Mouse (Mus musculus): ENCODE measurements around the gene Lrch1.

The Lrch1 gene

DNA sequence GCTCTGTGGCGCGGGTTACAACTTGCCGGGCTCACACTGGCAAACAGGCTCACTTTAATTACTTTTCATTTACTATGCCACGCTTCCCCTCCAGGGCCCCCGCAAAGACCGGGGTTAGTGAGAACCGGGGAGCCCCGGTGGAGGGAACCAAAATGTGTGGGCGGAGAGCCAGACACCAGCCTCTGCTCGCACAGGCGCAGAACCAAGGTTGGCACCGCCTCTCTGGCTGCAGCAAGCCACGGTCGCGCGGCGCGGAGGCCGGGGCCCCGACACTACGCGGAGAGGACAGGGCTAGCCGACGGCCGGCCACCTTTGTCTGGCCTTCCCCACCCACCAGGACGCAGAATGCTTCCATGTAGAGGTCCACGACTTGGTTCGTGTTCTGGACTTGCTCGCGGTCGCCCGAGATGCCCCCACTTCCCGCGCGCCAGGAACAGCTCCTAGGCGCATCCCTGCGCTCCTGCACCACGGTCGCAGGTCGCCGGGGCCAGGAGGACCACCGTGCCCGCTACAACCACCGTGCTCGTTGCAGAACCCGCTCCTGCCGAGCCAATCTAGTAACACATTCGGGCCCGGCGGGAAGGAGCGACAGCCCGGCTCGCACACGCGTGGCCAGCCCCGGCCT lies 813 bp downstream of the Lrch1 start:
- DNase-seq (ENCODE audit: low spot score) = peak; percentile 59

DNA sequence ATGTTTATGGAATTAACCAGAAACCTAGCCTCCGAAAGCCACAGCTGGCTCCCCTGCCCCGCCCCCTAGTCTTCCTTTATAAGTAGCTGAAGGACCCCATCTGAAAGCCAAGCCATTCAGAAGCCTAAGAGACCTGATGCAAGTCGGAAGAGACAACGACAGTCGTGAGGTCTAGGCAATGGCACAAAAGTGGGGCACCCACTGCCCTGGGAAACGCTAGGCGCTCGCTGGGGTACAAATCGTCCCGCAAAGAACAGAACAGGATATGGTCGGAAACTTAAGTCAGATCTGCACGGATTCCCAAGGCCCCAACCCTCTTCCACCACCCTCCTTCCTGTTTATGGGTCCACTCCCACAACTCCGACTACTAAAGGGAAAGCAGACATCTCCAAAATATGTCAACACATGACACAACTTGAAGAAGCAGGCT lies 1.3 kb downstream of the Lrch1 start:
- DNase-seq (ENCODE audit: low spot score) = no peak

DNA sequence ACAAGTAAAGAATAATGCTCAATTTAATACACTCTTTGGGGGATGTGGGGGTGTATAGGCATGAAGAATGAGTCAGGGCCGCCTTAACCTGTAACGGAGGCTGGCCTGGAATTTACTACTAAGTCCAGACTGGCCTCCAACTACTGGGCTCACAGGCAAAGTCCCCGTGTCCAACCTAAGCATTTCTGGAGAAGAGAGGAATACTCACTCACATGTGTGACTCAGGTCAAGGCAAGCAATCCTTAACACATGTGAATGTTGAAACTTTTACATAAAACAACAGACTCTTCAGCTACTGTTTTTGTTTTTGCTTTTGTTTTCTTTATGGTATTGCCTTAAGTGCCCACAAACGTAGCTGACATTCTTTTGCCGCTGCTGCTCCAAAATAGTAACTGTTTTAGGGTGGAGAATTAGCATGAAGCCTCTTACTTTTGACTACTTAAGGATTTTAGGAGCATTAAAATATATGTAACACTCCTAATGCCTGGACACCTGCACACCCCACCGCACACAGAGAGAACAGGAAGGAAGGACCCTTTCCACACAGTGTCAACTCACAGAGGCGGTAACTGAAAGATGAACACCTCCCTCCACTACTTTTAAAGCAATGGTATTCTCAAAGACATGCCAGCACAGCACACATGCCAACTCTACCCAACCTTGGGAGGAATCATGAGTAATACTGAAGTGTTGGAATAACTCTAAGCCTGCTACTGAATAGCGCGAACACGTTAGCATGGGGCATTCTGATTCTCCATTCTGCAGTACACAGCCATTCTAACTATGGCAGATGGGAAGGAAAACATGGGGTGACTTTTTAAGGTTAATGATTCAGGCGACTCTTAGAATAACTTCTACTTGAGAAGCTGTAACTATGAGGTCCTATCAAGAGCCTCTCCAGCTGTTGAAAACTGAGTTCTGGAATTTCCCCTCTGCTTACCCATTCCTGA lies 2.1 kb downstream of the Lrch1 start:
- no peak for DNase-seq (ENCODE audit: low spot score)

DNA sequence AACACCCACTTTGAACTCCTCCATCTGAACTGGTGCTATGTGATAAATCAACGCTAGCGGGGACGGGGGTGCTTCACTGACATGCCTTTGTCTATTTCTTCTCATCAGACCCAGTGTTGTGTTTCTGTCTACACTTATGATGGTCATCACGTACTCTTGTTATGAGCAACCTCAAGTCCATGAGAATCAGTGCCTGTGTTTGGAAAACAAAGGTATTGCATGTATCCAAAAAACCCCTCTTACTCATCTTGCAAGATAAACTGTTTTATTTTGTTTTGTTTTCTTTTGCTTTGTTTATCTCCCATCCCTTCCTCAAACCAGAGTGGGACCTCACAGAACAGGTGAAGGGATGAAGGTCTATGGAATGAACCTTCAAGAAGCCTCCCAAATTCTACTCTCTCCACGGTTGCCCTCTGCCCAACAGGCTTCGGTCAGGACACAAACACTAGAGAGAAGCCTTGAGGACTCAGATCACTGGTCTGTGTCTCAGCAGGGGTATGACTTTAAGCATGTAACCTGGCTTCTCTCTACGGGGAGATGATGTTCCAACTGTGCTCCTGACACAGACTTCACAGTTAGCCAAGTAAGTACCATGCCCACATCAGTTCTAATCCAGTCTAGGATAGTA lies 3.4 kb downstream of the Lrch1 start:
- no peak for DNase-seq (ENCODE audit: low spot score)

DNA sequence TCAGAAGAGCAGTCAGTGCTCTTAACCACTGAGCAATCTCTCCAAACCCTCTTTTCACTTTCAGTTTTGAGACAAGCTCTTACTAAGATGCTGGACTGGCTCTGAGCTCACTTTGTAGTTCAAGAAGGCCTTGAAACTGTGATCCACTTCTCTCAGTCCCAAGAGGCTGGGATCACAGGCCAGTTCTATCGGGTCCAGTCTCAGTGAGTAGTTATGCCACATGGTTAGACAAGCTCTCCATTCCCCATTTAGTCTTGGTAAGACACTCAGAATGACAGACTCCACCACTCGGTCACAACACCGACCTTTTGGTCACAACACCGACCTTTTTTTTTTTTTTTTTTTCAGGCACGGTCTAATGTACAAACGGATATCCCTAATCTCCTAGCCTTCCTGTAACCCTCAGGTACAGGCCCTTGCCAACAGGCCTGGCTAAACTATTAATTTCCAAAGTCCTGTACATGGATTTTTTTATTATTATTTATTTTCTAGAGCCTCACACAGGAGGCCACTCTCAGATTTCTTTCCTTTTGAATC lies 4.0 kb downstream of the Lrch1 start:
- no peak for DNase-seq (ENCODE audit: low spot score)

DNA sequence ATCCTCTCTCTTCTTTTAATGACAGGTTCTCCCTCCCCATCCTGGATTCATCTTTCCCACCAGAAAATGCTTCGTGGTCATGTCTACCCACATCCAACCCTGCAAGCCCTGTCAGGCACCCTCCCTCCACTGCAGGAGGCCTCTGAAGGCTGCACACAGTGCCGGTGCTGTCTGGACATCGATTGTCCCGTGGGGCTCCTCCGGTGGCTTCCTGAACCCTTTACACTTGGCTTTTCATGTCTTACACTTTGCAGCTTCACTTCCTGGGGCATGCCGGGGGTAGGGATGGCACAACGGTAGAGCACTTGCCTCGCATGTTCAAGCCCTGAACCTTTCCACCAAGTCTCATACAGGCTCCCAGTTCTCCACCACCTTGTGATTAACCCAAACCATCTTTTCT lies 4.7 kb downstream of the Lrch1 start:
- no peak for DNase-seq (ENCODE audit: low spot score)

DNA sequence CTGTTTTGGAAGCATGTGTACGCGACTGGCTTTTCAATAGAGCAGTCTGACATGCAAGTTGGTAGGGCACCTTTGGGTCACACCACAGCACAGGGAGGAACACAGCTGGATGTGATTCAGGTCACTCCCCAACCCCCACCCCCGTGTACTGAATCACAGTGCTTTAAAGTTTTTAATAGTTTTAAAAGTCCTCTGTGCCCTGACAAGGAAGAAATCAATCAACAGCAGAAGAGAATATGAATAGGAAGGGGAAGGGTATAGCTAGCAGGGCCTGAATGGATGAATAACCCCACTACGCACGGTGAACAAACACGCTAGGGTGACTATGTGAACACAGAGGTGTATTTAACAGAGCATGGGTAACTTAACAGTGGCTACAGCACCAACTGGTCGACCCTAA lies 6.1 kb downstream of the Lrch1 start:
- no peak for DNase-seq (ENCODE audit: low spot score)

DNA sequence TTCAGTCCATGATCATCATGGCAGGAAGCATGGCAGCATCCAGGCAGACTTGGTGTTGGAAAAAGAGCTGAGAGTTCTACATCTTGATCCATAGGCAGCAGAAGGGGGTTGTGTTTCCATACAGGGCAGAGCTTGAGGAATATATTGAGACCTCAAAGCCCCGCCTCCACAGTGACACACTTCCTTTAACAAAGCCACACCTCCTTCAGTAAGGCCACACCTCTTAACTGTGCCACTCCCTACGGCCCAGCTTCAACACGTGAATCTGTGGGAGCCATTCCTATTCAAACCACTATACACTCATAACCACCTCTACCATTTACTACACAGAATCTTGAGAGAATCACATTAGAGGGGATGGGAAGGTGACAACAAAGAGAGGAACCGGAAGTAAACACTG lies 6.9 kb downstream of the Lrch1 start:
- DNase-seq (ENCODE audit: low spot score) = no peak

DNA sequence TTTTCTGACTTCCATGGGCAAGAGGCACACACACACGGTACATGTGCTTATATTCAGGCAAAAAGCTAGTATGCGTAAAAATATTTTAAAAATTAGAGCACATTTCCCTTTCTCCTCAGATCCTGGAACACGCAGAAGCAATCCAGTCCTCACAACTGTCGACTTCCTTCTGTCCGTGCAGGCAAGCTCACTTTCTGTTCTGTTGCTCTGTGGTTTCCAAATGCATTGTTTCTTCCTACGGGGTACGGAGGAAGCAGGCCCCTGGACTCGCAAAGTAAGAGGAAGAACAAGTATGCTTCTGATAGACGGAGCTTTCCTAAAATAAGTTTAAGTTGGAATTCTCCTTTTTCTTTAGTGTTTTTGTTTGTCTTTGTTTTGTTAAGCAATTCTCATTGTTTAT lies 8.3 kb downstream of the Lrch1 start:
- no peak for DNase-seq (ENCODE audit: low spot score)

DNA sequence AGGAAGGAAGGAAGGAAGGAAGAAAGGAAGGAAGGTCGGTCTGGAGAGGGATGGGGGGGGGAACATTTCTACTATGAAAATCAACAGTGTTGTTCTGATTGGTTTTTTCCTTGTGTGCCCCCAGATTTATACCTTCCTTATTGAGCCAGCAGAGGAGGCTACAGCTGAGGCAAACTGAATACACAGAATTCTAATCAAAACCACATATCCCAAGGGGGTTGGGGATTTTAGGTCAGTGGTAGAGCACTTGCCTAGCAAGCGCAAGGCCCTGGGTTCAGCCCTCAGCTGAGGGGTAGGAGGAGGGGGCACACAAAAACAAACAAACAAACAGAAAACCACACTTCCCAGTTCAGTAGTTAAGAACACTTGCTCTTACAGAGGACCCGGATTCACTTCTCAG lies 8.8 kb downstream of the Lrch1 start:
- no peak for DNase-seq (ENCODE audit: low spot score)

DNA sequence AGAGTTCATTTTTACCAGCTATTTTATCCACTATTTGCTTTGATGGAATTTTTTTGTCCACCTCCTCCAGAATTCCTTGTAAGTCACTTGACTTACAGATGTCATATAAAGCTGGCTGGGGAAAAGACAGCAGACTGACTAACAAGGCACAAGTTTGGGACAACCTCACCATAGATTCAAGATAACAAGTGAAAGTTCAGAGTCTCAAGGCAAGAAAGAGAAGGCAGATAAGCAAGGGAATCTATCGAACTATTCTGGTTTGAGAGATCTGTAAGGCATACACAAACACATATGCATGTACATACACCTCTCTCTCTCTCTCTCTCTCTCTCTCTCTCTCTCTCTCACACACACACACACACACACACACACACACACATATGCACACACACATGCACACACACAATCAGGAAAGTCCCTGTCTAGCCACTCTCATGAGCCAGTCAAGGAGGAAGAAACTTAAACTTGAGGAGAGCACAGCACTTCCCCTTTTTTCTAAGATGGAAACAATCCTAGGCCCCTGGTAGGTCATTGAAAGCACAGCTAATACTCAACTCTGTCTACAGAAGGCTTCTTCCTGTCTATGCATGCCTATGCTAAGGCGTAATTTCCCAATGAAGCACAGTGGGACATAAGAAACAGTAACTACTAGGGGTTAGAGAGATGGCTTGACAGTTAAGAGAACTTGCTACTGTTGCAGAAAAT lies 11.0 kb downstream of the Lrch1 start:
- DNase-seq (ENCODE audit: low spot score) = no peak

DNA sequence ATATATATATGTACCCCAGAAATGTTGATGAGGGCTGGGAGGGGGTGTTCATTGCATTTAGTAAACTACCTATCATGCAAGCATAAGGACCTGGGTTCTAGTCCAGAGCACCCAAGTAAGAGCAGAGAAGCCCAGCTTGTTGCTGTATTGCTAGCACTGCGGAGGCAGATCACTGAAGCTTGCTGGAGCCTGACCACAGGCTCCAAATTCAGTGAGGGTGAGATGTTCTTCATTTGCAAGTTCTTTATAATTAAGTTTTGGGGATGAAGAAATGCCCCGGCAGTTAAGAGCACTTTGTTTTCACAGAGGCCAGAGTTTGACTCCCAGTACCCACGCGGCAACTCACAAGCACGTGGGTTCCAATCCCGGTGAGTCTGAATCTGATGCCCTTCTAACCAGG lies 12.6 kb downstream of the Lrch1 start:
- no peak for DNase-seq (ENCODE audit: low spot score)

DNA sequence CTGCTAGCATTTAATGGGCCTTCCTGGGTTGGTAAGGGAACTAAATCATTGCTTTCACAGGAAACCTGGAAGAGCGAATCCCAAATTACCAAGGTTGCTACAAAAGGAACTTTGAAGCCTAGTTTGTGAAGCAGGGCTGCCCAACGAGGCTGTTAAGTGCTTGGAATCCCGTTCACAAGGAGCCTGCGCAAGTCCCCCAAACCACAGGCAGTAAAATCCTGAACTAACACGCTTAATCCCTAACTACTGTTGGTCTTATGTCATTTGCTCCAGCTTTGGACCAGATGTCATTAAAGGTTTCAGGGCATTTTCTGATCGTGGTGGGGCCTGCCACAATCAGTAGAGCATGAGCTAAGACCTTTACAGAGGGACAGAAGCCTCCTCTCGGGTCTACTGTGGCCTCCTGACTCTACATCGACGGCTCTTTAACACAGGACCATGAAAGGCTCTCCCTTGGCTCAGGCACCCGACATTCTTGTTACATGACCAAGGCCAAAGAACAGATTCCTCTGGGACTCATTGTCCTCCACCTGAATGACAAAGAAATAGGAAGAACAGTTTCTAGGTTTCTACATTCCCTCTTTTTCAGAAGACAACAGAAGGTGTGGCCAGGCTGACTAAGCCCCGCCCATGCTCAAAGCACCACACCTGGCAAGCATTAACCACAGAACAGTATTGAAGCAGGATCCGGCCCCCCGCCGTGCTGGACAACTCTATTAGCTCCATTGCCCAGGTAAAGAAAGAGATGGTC lies 13.5 kb downstream of the Lrch1 start:
- no peak for DNase-seq (ENCODE audit: low spot score)

DNA sequence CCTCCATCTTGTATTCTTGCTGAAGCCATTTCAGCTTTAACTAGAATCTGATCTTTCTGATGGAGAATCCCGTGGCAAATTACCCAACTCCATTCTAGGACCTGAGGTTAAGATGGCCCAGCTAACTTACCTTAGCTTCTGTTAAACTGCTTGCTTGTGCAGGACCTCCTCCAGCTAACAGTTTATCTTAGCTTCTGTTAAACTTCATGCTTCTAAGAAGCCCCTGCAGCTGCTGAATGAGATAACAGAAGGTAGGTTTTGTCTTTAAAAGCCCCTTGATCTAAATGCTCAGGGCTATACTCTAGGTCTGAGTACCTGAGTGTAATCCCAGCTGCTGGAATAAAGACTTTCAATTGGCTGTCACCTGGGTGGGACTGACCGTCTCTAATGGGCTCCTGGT lies 17.9 kb downstream of the Lrch1 start:
- no peak for DNase-seq (ENCODE audit: low spot score)

DNA sequence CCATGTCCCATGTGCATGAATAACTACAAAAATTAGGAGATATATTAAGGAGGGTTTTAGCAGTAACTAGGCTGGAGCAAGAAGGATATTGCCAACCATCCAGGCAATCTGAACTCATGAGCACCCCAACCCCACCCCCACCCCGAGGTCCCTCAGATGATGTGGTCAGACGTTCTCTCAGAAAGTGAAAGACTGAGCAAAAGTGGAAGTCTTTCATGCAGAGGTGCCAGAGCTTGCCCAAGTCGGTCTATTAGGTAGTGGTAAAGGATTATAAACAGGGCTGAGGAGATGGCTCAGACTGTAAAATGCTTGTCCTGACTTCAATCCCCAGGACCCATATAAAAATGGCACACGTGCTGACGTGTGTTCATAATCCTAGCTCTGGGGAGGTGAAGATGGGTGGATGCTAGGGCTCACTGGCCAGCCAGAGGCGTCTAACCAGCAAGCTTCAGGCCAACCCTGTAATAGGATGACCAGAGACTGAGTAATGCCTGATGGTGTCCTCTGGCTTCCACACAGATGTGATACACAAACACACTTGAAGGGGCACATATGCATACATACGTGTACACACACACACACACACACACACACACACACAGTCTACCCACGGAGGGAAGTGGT lies 18.8 kb downstream of the Lrch1 start:
- no peak for DNase-seq (ENCODE audit: low spot score)

DNA sequence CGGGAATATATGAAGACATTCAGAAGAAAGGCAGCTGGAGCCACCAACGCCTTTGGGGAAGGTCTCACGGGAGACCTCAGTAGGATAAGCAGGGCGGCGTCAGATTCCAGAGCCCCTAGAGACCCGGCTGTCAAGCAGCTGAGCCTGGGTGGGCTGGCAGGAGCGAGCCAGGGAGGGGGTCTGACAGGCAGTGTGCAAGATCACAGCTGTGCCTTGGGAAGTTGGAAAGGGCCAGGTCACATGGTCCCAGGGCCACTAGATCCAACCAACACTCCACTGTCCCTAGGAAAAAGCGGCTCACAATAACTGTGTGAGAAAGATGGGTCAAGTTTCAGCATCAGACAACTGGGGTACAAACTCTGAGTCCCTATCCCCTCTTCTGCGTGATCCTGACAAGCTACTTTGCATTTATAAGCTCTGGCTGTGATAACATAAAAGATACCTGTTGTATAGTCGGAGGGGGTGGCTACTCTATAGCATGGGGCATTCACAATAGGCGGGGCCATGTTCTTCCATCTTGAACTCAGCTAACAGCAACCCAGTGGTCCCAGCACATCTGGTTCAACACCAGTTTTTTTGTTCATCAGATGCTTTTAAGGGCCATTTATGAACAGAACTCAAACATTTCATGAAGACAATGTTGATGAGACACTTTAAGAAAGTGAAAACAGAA lies 20.6 kb downstream of the Lrch1 start:
- no peak for DNase-seq (ENCODE audit: low spot score)

DNA sequence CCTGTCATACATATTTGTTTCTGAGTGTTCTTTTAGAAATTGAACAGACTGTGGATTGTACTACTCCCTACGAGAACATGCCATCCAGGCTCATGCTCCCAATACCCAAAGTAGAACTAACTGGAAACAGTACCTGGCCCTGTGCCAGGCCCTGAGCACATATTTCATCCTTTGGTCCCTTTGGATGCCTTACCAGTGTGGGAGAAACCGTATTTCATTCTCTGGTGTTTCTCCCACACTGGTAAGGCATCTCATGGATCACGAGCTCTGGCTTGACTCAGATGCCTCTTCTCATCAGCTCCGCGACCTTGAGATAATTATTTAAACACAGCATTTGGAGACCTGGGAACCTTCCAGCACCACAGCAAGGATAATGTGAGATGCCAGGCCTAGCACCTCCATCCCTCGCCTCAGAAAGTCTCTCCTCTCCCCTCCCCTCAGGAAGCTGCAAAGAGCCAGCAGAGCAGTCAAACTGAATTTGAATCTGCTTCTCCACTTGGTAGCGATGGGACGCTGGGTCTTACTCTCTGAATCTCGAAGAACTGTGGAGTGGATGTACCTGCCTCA lies 21.6 kb downstream of the Lrch1 start:
- DNase-seq (ENCODE audit: low spot score) = peak; percentile 24

DNA sequence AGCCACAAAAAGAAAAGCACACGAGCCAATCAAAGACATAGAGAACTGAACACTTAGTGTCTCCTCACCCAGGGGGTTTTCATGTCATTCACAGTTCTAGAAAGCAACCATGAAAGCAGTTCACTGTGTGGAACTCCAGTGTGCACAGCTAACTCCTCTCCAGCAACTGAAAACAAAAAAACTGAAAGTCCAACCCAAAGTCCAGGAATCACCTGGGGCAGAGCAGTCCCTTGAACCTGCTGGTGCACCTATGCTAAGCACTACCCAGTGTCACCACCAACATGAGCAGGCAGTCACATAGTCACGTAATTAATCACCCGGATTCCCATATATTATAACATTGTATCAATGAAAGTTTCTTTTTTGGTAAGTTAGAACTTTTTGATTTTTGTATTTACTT lies 23.2 kb downstream of the Lrch1 start:
- DNase-seq (ENCODE audit: low spot score) = no peak

DNA sequence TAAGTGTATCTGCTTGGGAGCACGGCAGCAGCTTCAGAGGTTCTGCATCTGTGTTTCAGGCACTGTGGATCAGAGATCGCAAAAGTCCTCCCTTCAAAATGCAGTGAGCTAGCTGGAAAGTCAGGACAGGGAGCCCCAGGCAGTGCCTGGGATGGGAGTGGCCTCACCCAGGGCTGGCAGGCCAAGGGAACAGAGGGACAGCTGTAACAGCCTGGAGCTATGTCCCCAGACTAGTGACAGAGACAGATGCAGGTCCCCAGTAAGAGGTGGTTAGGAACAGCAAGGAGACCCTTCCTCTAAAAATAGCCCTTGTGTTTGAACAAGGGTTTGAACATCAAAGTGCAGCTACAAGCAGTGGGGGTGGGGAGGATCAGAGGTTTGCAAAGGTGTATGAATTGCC lies 23.6 kb downstream of the Lrch1 start:
- DNase-seq (ENCODE audit: low spot score) = no peak
